Comparison of ENCODE assay signal across 23 mouse cellular contexts in genomic region chr9:79653327-79654150, GRCm38 (mm10).
DNase-seq lines count a peak whose midpoint lies in the region; ATAC-seq and TF ChIP-seq lines count a peak whose summit lies in the region.
"Had no signal": no experiment of that assay in that cellular context is flagged by ENCODE, and none has a peak within 500 bp of the region (broad histone marks: within the 10 kb centered on the region; RNA-seq: fewer than 3 reads in every experiment).

No protein-coding gene starts in this region.

- H3K4me1 ChIP-seq in forebrain, postnatal 0 days (ENCODE audit: insufficient read depth), result no peaks in the 10 kb centered on the region
- no peaks in the 10 kb centered on the region for H3K4me1 ChIP-seq in forebrain, embryonic 14.5 days (ENCODE audit: control insufficient read depth, insufficient read depth, low read length)
- H3K4me1 ChIP-seq in limb, embryonic 14.5 days (ENCODE audit: control insufficient read depth, insufficient read depth, low read length), result no peaks in the 10 kb centered on the region
- no peaks in the 10 kb centered on the region for H3K4me1 ChIP-seq in hindbrain, embryonic 12.5 days
- H3K4me1 ChIP-seq: hindbrain, embryonic 15.5 days; megakaryocyte, embryonic 14.5 days; midbrain, embryonic 13.5 days had no signal

- ATAC-seq in forebrain, postnatal 0 days, result peak; percentile 70
- no peak for ATAC-seq in forebrain, embryonic 14.5 days
- 0 out of 2 replicates have a peak, but pooled peaks have one; percentile 26 for ATAC-seq in limb, embryonic 14.5 days (ENCODE audit: low FRiP score, low read depth)
- no peak for ATAC-seq in hindbrain, embryonic 12.5 days (ENCODE audit: low FRiP score)
- ATAC-seq: midbrain, embryonic 13.5 days had no signal

- 72% methylated on average over 16 of the region's 16 CpGs for WGBS in forebrain, postnatal 0 days
- 85% methylated on average over 16 of the region's 16 CpGs for WGBS in forebrain, embryonic 14.5 days
- WGBS in limb, embryonic 14.5 days, result 59% methylated on average over 16 of the region's 16 CpGs
- WGBS in hindbrain, embryonic 12.5 days, result 88% methylated on average over 16 of the region's 16 CpGs

- H3K4me3 ChIP-seq in forebrain, postnatal 0 days (ENCODE audit: low read depth, low read length), result no peak overlapping the region
- H3K4me3 ChIP-seq in forebrain, embryonic 14.5 days (ENCODE audit: low read depth, low read length), result no peak overlapping the region
- H3K4me3 ChIP-seq in limb, embryonic 14.5 days (replicated peaks; ENCODE audit: low read length), result no peak overlapping the region
- no peak overlapping the region for H3K4me3 ChIP-seq in hindbrain, embryonic 12.5 days
- H3K4me3 ChIP-seq: hindbrain, embryonic 15.5 days; megakaryocyte, embryonic 14.5 days; midbrain, embryonic 13.5 days had no signal

- DNase-seq in forebrain, postnatal 0 days, result peak; percentile 39
- no peak for DNase-seq in forebrain, embryonic 14.5 days (ENCODE audit: low spot score)
- DNase-seq in left cerebral cortex, postnatal 14 days (ENCODE audit: low spot score in 2 of 2), result peak; percentile 3 to 8
- DNase-seq in left cerebral cortex, adult 11 months (ENCODE audit: low spot score), result no peak
- peak; percentile 40 for DNase-seq in brain, embryonic 18.5 days (ENCODE audit: low read depth, low spot score)
- DNase-seq in limb, embryonic 14.5 days (ENCODE audit: low spot score), result peak; percentile 23
- no peak for DNase-seq in ovary, postnatal 14 days (ENCODE audit: low spot score)
- DNase-seq: adrenal gland, adult 8-10 months; cerebellum, adult 9-11 months; gastrocnemius, postnatal 36 days; heart, postnatal 4 days; kidney, adult 2 months; kidney, postnatal 25 days; lung, embryonic 14.5 days; lung, postnatal 36 days; right cerebral cortex, postnatal 14 days; spleen, adult 18-20 months had no signal

- no peaks in the 10 kb centered on the region for H3K9me3 ChIP-seq in forebrain, postnatal 0 days (ENCODE audit: low read length)
- no peaks in the 10 kb centered on the region for H3K9me3 ChIP-seq in forebrain, embryonic 14.5 days (replicated peaks; ENCODE audit: control insufficient read depth, low read length)
- no peaks in the 10 kb centered on the region for H3K9me3 ChIP-seq in limb, embryonic 14.5 days (ENCODE audit: control insufficient read depth, low read length)
- H3K9me3 ChIP-seq in hindbrain, embryonic 12.5 days (replicated peaks), result no peaks in the 10 kb centered on the region
- H3K9me3 ChIP-seq: G1E; hindbrain, embryonic 15.5 days; midbrain, embryonic 13.5 days had no signal

- no peak for TF ChIP-seq POLR2A in limb, embryonic 14.5 days (IDR thresholded peaks at IDR 0.05; ENCODE audit: borderline replicate concordance, extremely low read depth, insufficient read depth, insufficient read length)

- H3K9ac ChIP-seq in forebrain, postnatal 0 days, result no peak overlapping the region
- H3K9ac ChIP-seq in forebrain, embryonic 14.5 days (ENCODE audit: low read length), result no peak overlapping the region
- no peak overlapping the region for H3K9ac ChIP-seq in limb, embryonic 14.5 days (ENCODE audit: low read depth, low read length, severe bottlenecking)
- no peak overlapping the region for H3K9ac ChIP-seq in hindbrain, embryonic 12.5 days
- H3K9ac ChIP-seq: hindbrain, embryonic 15.5 days; liver, embryonic 14.5 days; lung, embryonic 14.5 days; midbrain, embryonic 13.5 days had no signal

- H3K4me2 ChIP-seq in forebrain, postnatal 0 days (ENCODE audit: low read depth), result 0 out of 2 replicates have a peak overlapping the region, but pooled peaks have one; percentile 10
- H3K4me2 ChIP-seq in forebrain, embryonic 14.5 days (ENCODE audit: low read length), result no peak overlapping the region
- H3K4me2 ChIP-seq in limb, embryonic 14.5 days (replicated peaks; ENCODE audit: low read depth, low read length, severe bottlenecking), result no peak overlapping the region
- no peak overlapping the region for H3K4me2 ChIP-seq in hindbrain, embryonic 12.5 days (replicated peaks)
- H3K4me2 ChIP-seq: hindbrain, embryonic 15.5 days; lung, embryonic 14.5 days; midbrain, embryonic 13.5 days had no signal

- intact Hi-C loops in left cerebral cortex, postnatal 14 days (cut with DNase I), result no loop called here

- no peak for TF ChIP-seq CTCF in forebrain, postnatal 0 days (IDR thresholded peaks at IDR 0.05; ENCODE audit: low read depth)

- H3K27ac ChIP-seq in forebrain, postnatal 0 days (ENCODE audit: low read depth, low read length), result no peak overlapping the region
- no peak overlapping the region for H3K27ac ChIP-seq in forebrain, embryonic 14.5 days (ENCODE audit: low read depth, low read length)
- H3K27ac ChIP-seq in limb, embryonic 14.5 days (replicated peaks; ENCODE audit: low read depth, low read length), result peak overlapping the region; percentile 48; the same call in 1 of the 2 replicates
- H3K27ac ChIP-seq in hindbrain, embryonic 12.5 days, result no peak overlapping the region
- H3K27ac ChIP-seq: hindbrain, embryonic 15.5 days; liver, embryonic 14.5 days; midbrain, embryonic 13.5 days had no signal

- no peaks in the 10 kb centered on the region for H3K27me3 ChIP-seq in forebrain, postnatal 0 days (ENCODE audit: insufficient read depth, low read length)
- H3K27me3 ChIP-seq in forebrain, embryonic 14.5 days (replicated peaks; ENCODE audit: control insufficient read depth, insufficient read depth, low read length), result no peaks in the 10 kb centered on the region
- H3K27me3 ChIP-seq in limb, embryonic 14.5 days (ENCODE audit: control insufficient read depth, insufficient read depth, low read length), result no peaks in the 10 kb centered on the region
- no peaks in the 10 kb centered on the region for H3K27me3 ChIP-seq in hindbrain, embryonic 12.5 days
- H3K27me3 ChIP-seq: hindbrain, embryonic 15.5 days; megakaryocyte, embryonic 14.5 days; midbrain, embryonic 13.5 days had no signal

- H3K36me3 ChIP-seq in forebrain, postnatal 0 days (ENCODE audit: insufficient read depth), result no peaks in the 10 kb centered on the region
- no peaks in the 10 kb centered on the region for H3K36me3 ChIP-seq in forebrain, embryonic 14.5 days (ENCODE audit: control insufficient read depth, insufficient read depth, low read length)
- H3K36me3 ChIP-seq in limb, embryonic 14.5 days (ENCODE audit: control insufficient read depth, insufficient read depth, low read length), result peaks cover 76% of the 10 kb centered on the region
- H3K36me3 ChIP-seq in hindbrain, embryonic 12.5 days, result no peaks in the 10 kb centered on the region
- H3K36me3 ChIP-seq: G1E; hindbrain, embryonic 15.5 days; midbrain, embryonic 13.5 days had no signal

Comparison
In these comparisons a context has a peak if more than half of its experiments do, and no peak if none do; other contexts are left out.
1. ATAC-seq: peak in forebrain, postnatal 0 days (single experiment) and limb, embryonic 14.5 days (single experiment); none in forebrain, embryonic 14.5 days (single experiment) and hindbrain, embryonic 12.5 days (single experiment).
2. DNase-seq: peak in forebrain, postnatal 0 days (single experiment), left cerebral cortex, postnatal 14 days (2 of 2), brain, embryonic 18.5 days (single experiment) and limb, embryonic 14.5 days (single experiment); none in forebrain, embryonic 14.5 days (single experiment), left cerebral cortex, adult 11 months (single experiment) and ovary, postnatal 14 days (single experiment).